Mouse (Mus musculus) intestine, postnatal 0 days (tissue): Measurements from ENCODE around the gene Gfap. TPM values are rescaled to one million over a fixed set of nuclear protein-coding genes. Genes with fewer than 3 reads are reported as not detected.

Experiments
- ATAC-seq: fragments of 200-750 bp; cut with Nextera tagmentation; 2 replicates; pipeline ENCODE4 v1.8.0; 2017; ENCODE audit warnings: mild to moderate bottlenecking, moderate TSS enrichment, moderate library complexity
- H3K27ac ChIP-seq: fragments of 300-500 bp; sonication (generic); 2 replicates; pipeline ENCODE4 v1.5.1; 2014; ENCODE audit warnings: mild to moderate bottlenecking, low read depth, low read length, moderate library complexity
- H3K27me3 ChIP-seq: fragments of 300-500 bp; sonication (generic); replicated peaks from 2 replicates; pipeline ENCODE4 v1.6.1; 2014; ENCODE audit warnings: low read length, mixed read lengths; ENCODE audit not compliant: control insufficient read depth, insufficient read depth
- H3K36me3 ChIP-seq: fragments of 300-500 bp; sonication (generic); 2 replicates; pipeline ENCODE4 v1.6.1; 2014; ENCODE audit warnings: mild to moderate bottlenecking, moderate library complexity; ENCODE audit not compliant: control insufficient read depth, insufficient read depth
- H3K4me1 ChIP-seq: fragments of 300-500 bp; sonication (generic); replicated peaks from 2 replicates; pipeline ENCODE4 v1.6.1; 2014; ENCODE audit warnings: antibody characterized with exemption, low read length, mixed read lengths; ENCODE audit not compliant: control insufficient read depth, insufficient read depth
- H3K4me2 ChIP-seq: fragments of 300-500 bp; sonication (generic); replicated peaks from 2 replicates; pipeline ENCODE4 v1.6.1; 2014; ENCODE audit warnings: low read depth, mild to moderate bottlenecking, moderate library complexity
- H3K4me3 ChIP-seq: fragments of 300-500 bp; sonication (generic); 2 replicates; pipeline ENCODE4 v1.5.1; 2014; ENCODE audit warnings: low read depth, low read length
- H3K9ac ChIP-seq: fragments of 300-500 bp; sonication (generic); 2 replicates; pipeline ENCODE4 v1.6.1; 2014; ENCODE audit warnings: mild to moderate bottlenecking, low read depth, low read length
- H3K9me3 ChIP-seq: fragments of 300-500 bp; sonication (generic); 2 replicates; pipeline ENCODE4 v1.6.1; 2016; ENCODE audit warnings: mixed run types; ENCODE audit not compliant: control insufficient read depth
- CTCF ChIP-seq: sonication (generic); IDR thresholded peaks from 2 replicates; pipeline ENCODE4 v1.5.1; 2016; ENCODE audit warnings: low read depth, mild to moderate bottlenecking, control low read depth, antibody characterized with exemption, moderate library complexity
- WGBS: fragments of 180-500 bp; shearing (Covaris S2); extraction: QIAGEN DNeasy Blood & Tissue Kit; methylation state at CpG from one replicate; pipeline ENCODE4 v1.1.7; 2014; 5-methylcytosine and 5-hydroxymethylcytosine counted together
- polyA plus RNA-seq: library from polyadenylated mRNA; unstranded; fragments of >200 nt; fragmentation: Nextera tagmentation; extraction: Ambion mirVana; gene quantifications from 2 replicates; pipeline ENCODE4 v1.2.1, GENCODE M21; 2015

Gene Gfap
- polyA plus RNA-seq, 1 experiment from 2014 or later, result 0.17 TPM

DNA sequence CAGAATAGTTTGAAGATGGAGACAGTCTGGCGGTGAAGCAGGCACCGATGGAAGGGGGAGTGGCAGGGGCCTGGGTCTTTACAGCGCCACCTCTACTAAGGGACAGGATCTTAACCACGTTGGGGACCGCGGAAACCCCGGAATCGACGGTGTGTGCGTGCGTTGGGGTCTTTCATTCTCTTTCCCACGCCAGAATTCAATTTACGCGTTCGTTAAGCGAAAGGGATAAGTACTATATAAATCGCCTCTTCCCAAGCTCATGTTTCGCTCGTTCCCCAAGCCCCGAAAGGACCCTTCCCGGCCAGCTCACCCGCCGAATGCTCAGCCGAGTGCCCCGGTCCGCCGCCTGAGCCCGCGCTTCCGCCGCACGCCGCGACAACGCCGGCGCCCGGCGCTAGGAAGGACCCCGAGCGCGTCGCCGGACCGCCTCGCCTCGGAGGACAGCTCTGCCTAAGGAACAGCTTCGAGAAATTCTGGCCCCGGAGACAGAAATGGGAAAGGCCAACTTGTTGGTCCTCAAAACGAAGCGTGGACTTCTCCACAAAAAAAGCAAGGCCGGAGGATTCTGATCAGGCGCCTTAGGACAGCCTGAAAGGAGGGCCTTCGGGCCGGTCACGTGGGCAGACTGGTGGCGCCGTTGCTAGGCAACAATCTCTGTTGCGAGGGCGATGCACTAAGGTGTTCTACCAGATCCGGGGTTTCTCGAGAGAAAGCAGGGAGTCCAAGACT, 20.0 kb downstream of the Gfap start, which contains the start of the genes Eftud2 and Ccdc103:
Eftud2 (minus strand) TSS at position 401 of the 729 bp plus-strand sequence.
Ccdc103 (plus strand) TSS at position 620 of the 729 bp plus-strand sequence.
- ATAC-seq, result peak; percentile 90
- Histone ChIP-seq H3K36me3 (peaks cover 16% of the 10 kb centered on the region), H3K4me2 (peak within 1 kb of the TSS; percentile 86), H3K9ac (peak within 1 kb of the TSS; percentile 70), H3K4me3 (peak within 1 kb of the TSS; percentile 70), H3K4me1 (no peaks in the 10 kb centered on the region), H3K27ac (peak within 1 kb of the TSS; percentile 55), H3K9me3 (no peaks in the 10 kb centered on the region), H3K27me3 (no peaks in the 10 kb centered on the region)
- TF ChIP-seq CTCF, result no peak
- under 1% methylated on average over 62 of the region's 62 CpGs for WGBS

DNA sequence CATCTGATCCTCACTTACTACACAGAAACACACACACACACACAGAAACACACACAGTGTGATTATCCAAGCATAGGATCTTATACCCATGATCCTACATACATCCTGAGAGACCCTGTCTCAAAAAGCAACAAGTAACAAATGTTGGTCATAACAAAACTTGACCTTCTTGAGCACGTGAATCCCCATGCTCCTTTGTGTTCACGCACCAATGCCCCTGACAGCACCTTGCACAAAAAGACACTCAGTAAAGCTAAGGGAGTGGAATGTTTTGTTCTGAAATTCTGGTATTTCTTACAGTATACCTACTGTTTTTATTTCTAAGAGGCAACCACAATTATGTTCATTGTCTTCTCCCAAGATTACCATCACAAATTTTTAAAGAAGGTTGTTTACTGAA, 21.2 kb downstream of the Gfap start:
- no peak for TF ChIP-seq CTCF
- Histone ChIP-seq H3K4me2 (no peak overlapping the region), H3K4me3 (no peak overlapping the region), H3K4me1 (no peaks in the 10 kb centered on the region), H3K27me3 (no peaks in the 10 kb centered on the region), H3K36me3 (peaks cover 25% of the 10 kb centered on the region), H3K27ac (no peak overlapping the region), H3K9me3 (no peaks in the 10 kb centered on the region), H3K9ac (no peak overlapping the region)
- ATAC-seq, result no peak
- 75% methylated on average over 2 of the region's 2 CpGs for WGBS

DNA sequence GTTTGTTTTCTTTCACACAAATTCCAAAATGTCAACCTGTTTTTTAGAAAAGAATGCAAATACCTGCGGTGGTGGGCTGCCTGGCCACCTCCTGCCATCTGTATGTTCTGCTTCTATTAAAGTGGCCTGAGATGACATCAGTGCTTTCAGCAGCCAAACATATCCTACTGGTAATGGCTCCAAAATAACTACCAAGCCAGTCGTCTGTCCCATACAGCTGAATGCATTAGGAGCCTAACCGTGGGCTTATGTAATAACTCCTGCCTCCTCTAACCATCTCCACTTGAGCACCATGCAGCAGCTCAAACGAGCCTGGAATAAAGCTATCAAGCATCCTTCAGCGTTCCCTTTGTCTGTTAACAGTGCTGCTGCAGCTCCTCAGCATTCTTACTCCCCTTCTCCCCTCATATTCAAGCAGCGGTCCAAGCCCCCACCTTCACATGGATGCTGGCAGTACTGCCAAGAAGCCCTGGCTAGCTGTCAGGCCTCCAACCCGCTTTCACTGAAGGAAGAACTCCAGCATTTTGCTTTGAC, 25.8 kb downstream of the Gfap start:
- no peak for ATAC-seq
- no peaks in the 10 kb centered on the region for H3K27me3 ChIP-seq
- no peak for TF ChIP-seq CTCF
- H3K9ac ChIP-seq, result no peak overlapping the region
- H3K4me1 ChIP-seq, result no peaks in the 10 kb centered on the region
- peaks cover 42% of the 10 kb centered on the region for H3K36me3 ChIP-seq
- no peak overlapping the region for H3K4me2 ChIP-seq
- WGBS, result 91% methylated on average over 7 of the region's 7 CpGs
- no peaks in the 10 kb centered on the region for H3K9me3 ChIP-seq
- no peak overlapping the region for H3K4me3 ChIP-seq
- H3K27ac ChIP-seq, result no peak overlapping the region

DNA sequence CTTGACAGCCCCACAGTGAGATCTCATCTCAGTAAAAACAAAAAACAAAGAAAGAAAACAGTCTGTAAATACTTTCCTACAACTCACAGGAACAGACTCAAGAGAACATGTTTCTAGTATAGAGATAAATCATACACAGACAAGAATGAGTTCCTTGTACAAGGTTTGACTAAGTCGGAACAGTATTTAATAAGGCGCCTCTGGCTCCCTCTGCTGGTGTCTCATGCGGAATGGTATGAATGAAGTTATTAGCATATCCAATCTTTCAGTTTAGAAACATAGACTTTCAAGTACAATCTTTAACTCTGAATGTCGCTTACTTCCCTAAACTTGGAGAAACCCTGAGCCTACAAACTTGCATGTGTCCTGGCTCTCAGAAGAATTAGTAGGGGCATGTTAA, 36.4 kb downstream of the Gfap start:
- ATAC-seq, result no peak
- H3K36me3 ChIP-seq, result peaks cover 72% of the 10 kb centered on the region
- no peaks in the 10 kb centered on the region for H3K27me3 ChIP-seq
- 32% methylated on average over 4 of the region's 4 CpGs for WGBS
- no peak overlapping the region for H3K4me2 ChIP-seq
- no peak overlapping the region for H3K9ac ChIP-seq
- peak; percentile 82 for TF ChIP-seq CTCF
- no peak overlapping the region for H3K27ac ChIP-seq
- no peaks in the 10 kb centered on the region for H3K4me1 ChIP-seq
- no peak overlapping the region for H3K4me3 ChIP-seq
- H3K9me3 ChIP-seq, result no peaks in the 10 kb centered on the region

DNA sequence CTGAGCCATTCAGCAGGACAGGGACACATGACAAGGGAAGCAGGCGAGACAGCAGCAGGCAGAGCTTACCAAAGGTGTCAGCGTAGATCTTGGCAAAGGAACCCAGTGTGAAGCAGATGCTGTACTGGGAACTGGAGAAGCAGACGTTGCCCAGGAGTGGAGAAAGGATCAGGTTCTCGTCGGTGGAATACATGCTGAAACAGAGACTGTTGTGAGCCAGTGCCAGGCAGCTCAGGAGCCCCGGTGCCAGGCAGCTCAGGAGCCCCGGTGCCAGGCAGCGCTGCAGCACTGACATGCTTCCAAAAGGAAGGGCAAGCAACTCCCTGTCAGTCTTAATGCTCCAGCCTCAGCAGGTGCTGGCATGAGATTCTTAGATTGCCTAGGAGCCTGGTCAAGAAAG, 40.8 kb downstream of the Gfap start:
- ATAC-seq, result no peak
- H3K9ac ChIP-seq, result no peak overlapping the region
- TF ChIP-seq CTCF, result no peak
- H3K4me3 ChIP-seq, result no peak overlapping the region
- peaks cover 76% of the 10 kb centered on the region for H3K36me3 ChIP-seq
- no peak overlapping the region for H3K4me2 ChIP-seq
- H3K27me3 ChIP-seq, result no peaks in the 10 kb centered on the region
- no peaks in the 10 kb centered on the region for H3K9me3 ChIP-seq
- WGBS, result 90% methylated on average over 8 of the region's 8 CpGs
- no peak overlapping the region for H3K27ac ChIP-seq
- H3K4me1 ChIP-seq, result no peaks in the 10 kb centered on the region

DNA sequence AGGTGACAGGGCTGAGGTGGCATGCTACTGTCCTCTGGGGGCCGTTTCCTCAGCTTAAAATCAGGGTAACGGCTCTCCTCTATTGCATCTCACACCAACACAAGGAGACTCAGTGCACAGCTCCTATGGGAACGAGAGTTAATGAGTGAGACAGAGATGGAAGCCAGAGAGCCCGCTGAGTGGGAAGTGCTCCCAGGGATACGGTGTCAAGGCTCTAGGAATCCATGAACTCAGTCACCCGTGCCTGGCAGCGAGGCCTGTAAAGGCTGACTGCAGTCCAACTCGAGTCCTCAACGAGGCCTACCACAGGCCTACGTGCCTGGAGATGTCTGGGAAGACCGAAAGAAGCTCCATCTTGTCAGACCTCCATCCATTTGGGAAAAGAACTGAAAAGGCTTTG, 41.8 kb downstream of the Gfap start:
- WGBS, result 97% methylated on average over 11 of the region's 11 CpGs
- H3K27ac ChIP-seq, result no peak overlapping the region

More for the DNA sequence above, 41.8 kb downstream of the Gfap start:
- Histone ChIP-seq H3K4me2 (no peak overlapping the region), H3K9ac (no peak overlapping the region), H3K4me3 (no peak overlapping the region), H3K27me3 (no peaks in the 10 kb centered on the region), H3K9me3 (no peaks in the 10 kb centered on the region), H3K4me1 (no peaks in the 10 kb centered on the region), H3K36me3 (peaks cover 80% of the 10 kb centered on the region)
- no peak for TF ChIP-seq CTCF
- no peak for ATAC-seq
